Mouse (Mus musculus): ENCODE measurements around the gene Tbc1d10b. TPM values are rescaled to one million over a fixed set of nuclear protein-coding genes. Genes with fewer than 3 reads are reported as not detected.

The Tbc1d10b gene
- 62.8 TPM for polyA plus RNA-seq (2012; fragmentation: generic; extraction: Trizol)

- H3K36me3 ChIP-seq (ENCODE audit: control insufficient read depth, insufficient read depth), result peaks cover 13% of the 10 kb centered on the region
- H3K4me3 ChIP-seq, result peak within 1 kb of the TSS; percentile 97
- peaks cover 54% of the 10 kb centered on the region for H3K79me2 ChIP-seq (ENCODE audit: control insufficient read depth, insufficient read depth)
- no peaks in the 10 kb centered on the region for H3K27me3 ChIP-seq (ENCODE audit: control insufficient read depth, insufficient read depth, insufficient read length)
- TF ChIP-seq MYOD1 (IDR thresholded peaks at IDR 0.05; ENCODE audit: control insufficient read depth in 1 of 3, insufficient read length in 2 of 3, low read depth in 2 of 3) (no peak), SRF (IDR thresholded peaks at IDR 0.05; ENCODE audit: control insufficient read depth, insufficient read length, low read depth) (no peak), POLR2A (IDR thresholded peaks at IDR 0.05; ENCODE audit: insufficient read length, low read depth) (peak; percentile 54), REST (IDR thresholded peaks at IDR 0.05; ENCODE audit: insufficient read depth, insufficient read length) (no peak)
- H3ac ChIP-seq (ENCODE audit: control insufficient read depth, insufficient read length), result peak within 1 kb of the TSS; percentile 80
- H3K4me2 ChIP-seq (ENCODE audit: low read depth), result peak within 1 kb of the TSS; percentile 76
Observed at GRCm38 (mm10) chr7:127208295-127208552, at the start of gene Tbc1d10b. Gene Tbc1d10b (minus strand): TSS chr7:127208468.

- Histone ChIP-seq H3ac (ENCODE audit: control insufficient read depth, insufficient read length) (no peak overlapping the region), H3K4me2 (ENCODE audit: low read depth) (no peak overlapping the region), H3K79me2 (ENCODE audit: control insufficient read depth, insufficient read depth) (no peaks in the 10 kb centered on the region), H3K27me3 (ENCODE audit: control insufficient read depth, insufficient read depth, insufficient read length) (no peaks in the 10 kb centered on the region), H3K36me3 (ENCODE audit: control insufficient read depth, insufficient read depth) (no peaks in the 10 kb centered on the region), H3K4me3 (no peak overlapping the region)
- TF ChIP-seq MYOD1 (IDR thresholded peaks at IDR 0.05; ENCODE audit: control insufficient read depth in 1 of 3, insufficient read length in 2 of 3, low read depth in 2 of 3) (no peak), TCF12 (IDR thresholded peaks at IDR 0.05; ENCODE audit: insufficient read depth, poor library complexity, severe bottlenecking) (no peak), USF1 (IDR thresholded peaks at IDR 0.05; ENCODE audit: low read depth) (no peak), TCF3 (IDR thresholded peaks at IDR 0.05; ENCODE audit: insufficient read length, low read depth) (no peak), E2F4 (IDR thresholded peaks at IDR 0.05; ENCODE audit: insufficient read depth) (no peak), CEBPB (IDR thresholded peaks at IDR 0.05; ENCODE audit: insufficient read depth, poor library complexity, severe bottlenecking) (no peak), REST (IDR thresholded peaks at IDR 0.05; ENCODE audit: insufficient read depth, insufficient read length) (no peak), SRF (IDR thresholded peaks at IDR 0.05; ENCODE audit: control insufficient read depth, insufficient read length, low read depth) (no peak), MYOG (IDR thresholded peaks at IDR 0.05; ENCODE audit: control insufficient read depth in 1 of 3, insufficient read depth in 1 of 3, insufficient read length in 2 of 3, low read depth in 2 of 3) (no peak), POLR2A (IDR thresholded peaks at IDR 0.05; ENCODE audit: insufficient read length, low read depth) (no peak), POLR2AphosphoS2 (IDR thresholded peaks at IDR 0.05; ENCODE audit: insufficient read length, low read depth) (no peak), MAX (IDR thresholded peaks at IDR 0.05; ENCODE audit: low read depth) (no peak)
Observed at GRCm38 (mm10) chr7:127256518-127256917, 48.2 kb upstream of the Tbc1d10b start.

- H3K79me2 ChIP-seq (ENCODE audit: control insufficient read depth, insufficient read depth), result no peaks in the 10 kb centered on the region
- H3K36me3 ChIP-seq (ENCODE audit: control insufficient read depth, insufficient read depth), result no peaks in the 10 kb centered on the region
- no peak overlapping the region for H3ac ChIP-seq (ENCODE audit: control insufficient read depth, insufficient read length)
- H3K4me2 ChIP-seq (ENCODE audit: low read depth), result no peak overlapping the region
- no peak overlapping the region for H3K4me3 ChIP-seq
- TF ChIP-seq E2F4 (IDR thresholded peaks at IDR 0.05; ENCODE audit: insufficient read depth) (no peak), CEBPB (IDR thresholded peaks at IDR 0.05; ENCODE audit: insufficient read depth, poor library complexity, severe bottlenecking) (no peak), TCF12 (IDR thresholded peaks at IDR 0.05; ENCODE audit: insufficient read depth, poor library complexity, severe bottlenecking) (no peak), MYOD1 (IDR thresholded peaks at IDR 0.05; ENCODE audit: control insufficient read depth in 1 of 3, insufficient read length in 2 of 3, low read depth in 2 of 3) (no peak), MYOG (IDR thresholded peaks at IDR 0.05; ENCODE audit: control insufficient read depth in 1 of 3, insufficient read depth in 1 of 3, insufficient read length in 2 of 3, low read depth in 2 of 3) (no peak), TCF3 (IDR thresholded peaks at IDR 0.05; ENCODE audit: insufficient read length, low read depth) (no peak), SRF (IDR thresholded peaks at IDR 0.05; ENCODE audit: control insufficient read depth, insufficient read length, low read depth) (no peak), POLR2AphosphoS2 (IDR thresholded peaks at IDR 0.05; ENCODE audit: insufficient read length, low read depth) (no peak), MAX (IDR thresholded peaks at IDR 0.05; ENCODE audit: low read depth) (no peak), REST (IDR thresholded peaks at IDR 0.05; ENCODE audit: insufficient read depth, insufficient read length) (no peak), USF1 (IDR thresholded peaks at IDR 0.05; ENCODE audit: low read depth) (no peak), POLR2A (IDR thresholded peaks at IDR 0.05; ENCODE audit: insufficient read length, low read depth) (no peak)
- H3K27me3 ChIP-seq (ENCODE audit: control insufficient read depth, insufficient read depth, insufficient read length), result no peaks in the 10 kb centered on the region
Observed at GRCm38 (mm10) chr7:127255965-127256364, 47.7 kb upstream of the Tbc1d10b start.

- H3K4me3 ChIP-seq, result peak overlapping the region; percentile 23
Observed at GRCm38 (mm10) chr7:127255008-127255407, 46.7 kb upstream of the Tbc1d10b start.

More at GRCm38 (mm10) chr7:127255008-127255407, 46.7 kb upstream of the Tbc1d10b start:
- no peaks in the 10 kb centered on the region for H3K36me3 ChIP-seq (ENCODE audit: control insufficient read depth, insufficient read depth)
- H3K4me2 ChIP-seq (ENCODE audit: low read depth), result peak overlapping the region; percentile 92
- H3ac ChIP-seq (ENCODE audit: control insufficient read depth, insufficient read length), result peak overlapping the region; percentile 42
- TF ChIP-seq TCF3 (IDR thresholded peaks at IDR 0.05; ENCODE audit: insufficient read length, low read depth) (no peak), REST (IDR thresholded peaks at IDR 0.05; ENCODE audit: insufficient read depth, insufficient read length) (no peak), MYOG (IDR thresholded peaks at IDR 0.05; ENCODE audit: control insufficient read depth in 1 of 3, insufficient read depth in 1 of 3, insufficient read length in 2 of 3, low read depth in 2 of 3) (no peak), POLR2A (IDR thresholded peaks at IDR 0.05; ENCODE audit: insufficient read length, low read depth) (no peak), POLR2AphosphoS2 (IDR thresholded peaks at IDR 0.05; ENCODE audit: insufficient read length, low read depth) (no peak), MYOD1 (IDR thresholded peaks at IDR 0.05; ENCODE audit: control insufficient read depth in 1 of 3, insufficient read length in 2 of 3, low read depth in 2 of 3) (no peak), SRF (IDR thresholded peaks at IDR 0.05; ENCODE audit: control insufficient read depth, insufficient read length, low read depth) (no peak), CEBPB (IDR thresholded peaks at IDR 0.05; ENCODE audit: insufficient read depth, poor library complexity, severe bottlenecking) (no peak), TCF12 (IDR thresholded peaks at IDR 0.05; ENCODE audit: insufficient read depth, poor library complexity, severe bottlenecking) (no peak), MAX (IDR thresholded peaks at IDR 0.05; ENCODE audit: low read depth) (no peak)
- no peaks in the 10 kb centered on the region for H3K79me2 ChIP-seq (ENCODE audit: control insufficient read depth, insufficient read depth)
- no peaks in the 10 kb centered on the region for H3K27me3 ChIP-seq (ENCODE audit: control insufficient read depth, insufficient read depth, insufficient read length)

Measured in myocyte (in vitro differentiated cells).